Mouse (Mus musculus) hindbrain, postnatal 0 days (tissue): ENCODE results near the gene Cavin1. TPM values are rescaled to one million over a fixed set of nuclear protein-coding genes. Genes with fewer than 3 reads are reported as not detected.

ENCODE experiments used
- ATAC-seq: fragments of 200-750 bp; cut with Nextera tagmentation; 2 replicates; pipeline ENCODE4 v1.8.0; 2017; ENCODE audit warnings: mild to moderate bottlenecking, moderate TSS enrichment, moderate library complexity
- DNase-seq: peaks from one replicate; pipeline ENCODE4 v3.0.0-alpha.2; 2015; ENCODE audit warnings: low spot score
- H3K27ac ChIP-seq: fragments of 300-500 bp; sonication (generic); 2 replicates; pipeline ENCODE4 v1.5.1; 2014; ENCODE audit warnings: mild to moderate bottlenecking
- H3K27me3 ChIP-seq: fragments of 300-500 bp; sonication (generic); 2 replicates; pipeline ENCODE4 v1.6.1; 2014; ENCODE audit warnings: low read length, mixed read lengths; ENCODE audit not compliant: insufficient read depth
- H3K36me3 ChIP-seq: fragments of 300-500 bp; sonication (generic); 2 replicates; pipeline ENCODE4 v1.6.1; 2014; ENCODE audit warnings: low read length, mixed read lengths; ENCODE audit not compliant: insufficient read depth
- H3K4me1 ChIP-seq: fragments of 300-500 bp; sonication (generic); 2 replicates; pipeline ENCODE4 v1.6.1; 2014; ENCODE audit warnings: antibody characterized with exemption, low read length, mixed read lengths; ENCODE audit not compliant: insufficient read depth
- H3K4me2 ChIP-seq: fragments of 300-500 bp; sonication (generic); 2 replicates; pipeline ENCODE4 v1.6.1; 2014; ENCODE audit warnings: low read depth, mild to moderate bottlenecking, low read length, moderate library complexity, mixed read lengths
- H3K4me3 ChIP-seq: fragments of 300-500 bp; sonication (generic); 2 replicates; pipeline ENCODE4 v1.5.1; 2014; ENCODE audit warnings: low read length
- H3K9ac ChIP-seq: fragments of 300-500 bp; sonication (generic); replicated peaks from 2 replicates; pipeline ENCODE4 v1.6.1; 2014; ENCODE audit warnings: mild to moderate bottlenecking, low read length, moderate library complexity, mixed read lengths
- H3K9me3 ChIP-seq: fragments of 300-500 bp; sonication (generic); 2 replicates; pipeline ENCODE4 v1.6.1; 2016; ENCODE audit warnings: low read length, mixed read lengths
- CTCF ChIP-seq: IDR thresholded peaks from 2 replicates; pipeline ENCODE4 v1.5.1; 2016; ENCODE audit warnings: antibody characterized with exemption, control low read depth, low read depth
- WGBS: fragments of 180-500 bp; shearing (Covaris S2); extraction: QIAGEN DNeasy Blood & Tissue Kit; methylation state at CpG from one replicate; pipeline ENCODE4 v1.1.7; 2014; 5-methylcytosine and 5-hydroxymethylcytosine counted together
- polyA plus RNA-seq: library from polyadenylated mRNA; unstranded; fragments of >200 nt; fragmentation: Nextera tagmentation; extraction: Ambion mirVana; gene quantifications from 2 replicates; pipeline ENCODE4 v1.2.1, GENCODE M21; 2015
- total RNA-seq: library from RNA; depleted of rRNA; stranded (reverse); fragments of >200 nt; gene quantifications from 2 replicates; pipeline ENCODE4 v1.2.3, GENCODE M21; 2014

Gene Cavin1
- total and polyA plus RNA-seq, 2 experiments from 2014 or later: 19.7 to 50.2 TPM

DNA sequence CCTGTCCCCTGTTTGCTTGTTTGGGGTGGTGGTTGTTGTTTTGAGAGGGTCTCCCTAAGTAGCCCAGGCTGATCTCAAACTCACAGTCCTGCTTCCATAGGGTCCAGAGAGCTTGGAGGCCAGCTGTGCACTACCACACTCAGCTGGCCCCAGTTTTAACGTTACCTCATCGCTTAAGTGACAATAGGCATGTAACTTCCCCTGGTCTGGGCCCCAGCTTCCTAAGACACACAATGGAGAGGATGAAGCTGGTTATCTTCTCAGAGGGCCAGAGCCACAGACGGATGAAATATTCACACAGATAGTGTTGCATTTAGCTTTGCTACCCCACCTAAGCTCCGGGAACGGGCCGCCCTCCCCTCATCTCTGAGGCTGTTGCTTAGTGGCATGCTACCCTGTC lies 4.9 kb downstream of the Cavin1 start:
- Histone ChIP-seq H3K36me3 (no peaks in the 10 kb centered on the region), H3K27ac (no peak overlapping the region), H3K27me3 (peaks cover 24% of the 10 kb centered on the region), H3K4me1 (peaks cover 12% of the 10 kb centered on the region), H3K9ac (no peak overlapping the region), H3K4me3 (no peak overlapping the region), H3K9me3 (no peaks in the 10 kb centered on the region), H3K4me2 (no peak overlapping the region)
- DNase-seq (no peak), ATAC-seq (no peak)
- 73% methylated on average over 6 of the region's 6 CpGs for WGBS
- no peak for TF ChIP-seq CTCF

DNA sequence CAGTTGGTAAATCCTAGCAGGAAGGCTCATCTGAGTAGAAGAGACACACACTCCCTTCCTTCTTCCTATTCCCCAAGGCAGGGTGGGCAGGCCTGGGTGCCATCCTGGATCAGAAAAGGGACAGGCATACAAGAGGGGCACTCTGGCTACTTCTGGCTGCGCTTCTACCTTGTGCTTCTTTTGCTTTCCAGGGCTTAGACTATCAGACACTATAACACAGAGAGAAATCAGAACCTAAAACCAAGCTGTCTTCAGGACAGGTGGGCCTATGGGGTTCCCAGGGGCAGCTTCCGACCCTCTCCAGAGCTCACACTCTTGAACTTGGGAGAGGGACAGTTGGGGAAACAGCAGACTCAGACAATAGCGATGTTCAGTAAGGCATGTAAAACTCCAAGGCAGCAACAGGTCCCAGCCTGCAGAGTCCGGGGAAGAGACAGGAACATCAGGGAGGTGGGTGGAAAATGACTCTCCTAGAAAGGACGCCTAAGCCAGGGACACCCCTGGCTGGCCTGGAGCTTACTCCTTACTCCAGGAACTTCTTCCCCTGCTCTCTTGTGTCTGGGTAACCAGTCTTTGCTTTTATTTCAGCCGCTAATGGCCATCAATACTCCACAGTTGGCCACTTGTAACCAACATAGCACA lies 5.7 kb downstream of the Cavin1 start:
- WGBS: 81% methylated on average over 6 of the region's 6 CpGs
- no peak for ATAC-seq
- Histone ChIP-seq H3K36me3 (no peaks in the 10 kb centered on the region), H3K27ac (no peak overlapping the region), H3K27me3 (peaks cover 19% of the 10 kb centered on the region), H3K4me2 (no peak overlapping the region), H3K9ac (no peak overlapping the region), H3K9me3 (no peaks in the 10 kb centered on the region), H3K4me1 (peaks cover 8% of the 10 kb centered on the region), H3K4me3 (no peak overlapping the region)
- DNase-seq: no peak
- no peak for TF ChIP-seq CTCF

DNA sequence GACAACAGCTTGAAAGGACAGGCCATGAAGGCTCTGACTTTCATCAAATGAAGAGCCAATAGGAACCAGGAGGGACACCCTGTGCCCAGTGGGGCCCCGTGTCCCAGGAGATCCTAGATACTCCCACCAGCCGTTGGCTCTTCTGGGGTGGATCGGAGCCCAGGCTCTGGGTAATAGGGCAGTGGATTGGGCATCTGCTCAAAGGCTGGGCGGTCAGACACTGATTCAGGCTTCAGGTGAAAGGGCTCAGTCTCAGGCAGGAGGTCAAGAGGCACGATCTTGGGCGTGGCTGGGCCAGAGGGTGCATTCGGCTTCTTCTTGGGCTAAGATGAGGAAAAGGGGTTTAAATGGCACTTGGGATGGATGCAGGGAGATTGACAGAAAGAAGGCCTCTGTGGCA lies 6.5 kb downstream of the Cavin1 start:
- ATAC-seq: no peak
- Histone ChIP-seq H3K9me3 (no peaks in the 10 kb centered on the region), H3K9ac (no peak overlapping the region), H3K27ac (no peak overlapping the region), H3K4me2 (no peak overlapping the region), H3K4me3 (no peak overlapping the region), H3K4me1 (0 out of 2 replicates have a peak, but pooled peaks cover 1% of the 10 kb centered on the region), H3K27me3 (peaks cover 13% of the 10 kb centered on the region), H3K36me3 (no peaks in the 10 kb centered on the region)
- WGBS: 79% methylated on average over 7 of the region's 7 CpGs
- no peak for DNase-seq
- no peak for TF ChIP-seq CTCF

DNA sequence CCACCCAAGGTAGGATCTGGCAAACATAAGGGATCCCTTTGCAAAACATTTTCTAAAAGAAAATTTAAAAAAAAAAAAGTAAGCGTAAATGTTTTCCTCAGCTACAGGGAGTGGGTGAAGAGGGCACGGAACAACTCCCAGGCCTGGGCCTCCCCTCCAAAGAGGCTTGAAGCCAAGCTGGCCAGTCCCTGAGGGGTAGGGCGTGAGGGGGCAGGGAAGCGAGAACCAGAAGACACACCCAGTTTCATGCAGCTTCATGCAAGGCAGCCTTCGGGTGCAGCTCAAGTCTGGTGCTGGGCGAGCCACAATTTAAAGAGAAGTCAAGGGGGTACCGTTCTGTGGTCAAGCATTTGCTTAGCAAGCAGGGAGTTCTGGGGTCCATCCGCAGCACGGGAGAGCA lies 7.0 kb downstream of the Cavin1 start:
- no peak overlapping the region for H3K9ac ChIP-seq
- no peaks in the 10 kb centered on the region for H3K9me3 ChIP-seq
- no peak overlapping the region for H3K4me3 ChIP-seq
- WGBS: 79% methylated on average over 9 of the region's 9 CpGs
- H3K27me3 ChIP-seq: peaks cover 10% of the 10 kb centered on the region
- H3K27ac ChIP-seq: no peak overlapping the region
- DNase-seq (no peak), ATAC-seq (no peak)
- H3K4me2 ChIP-seq: no peak overlapping the region
- no peaks in the 10 kb centered on the region for H3K4me1 ChIP-seq
- TF ChIP-seq CTCF: no peak
- H3K36me3 ChIP-seq: no peaks in the 10 kb centered on the region

DNA sequence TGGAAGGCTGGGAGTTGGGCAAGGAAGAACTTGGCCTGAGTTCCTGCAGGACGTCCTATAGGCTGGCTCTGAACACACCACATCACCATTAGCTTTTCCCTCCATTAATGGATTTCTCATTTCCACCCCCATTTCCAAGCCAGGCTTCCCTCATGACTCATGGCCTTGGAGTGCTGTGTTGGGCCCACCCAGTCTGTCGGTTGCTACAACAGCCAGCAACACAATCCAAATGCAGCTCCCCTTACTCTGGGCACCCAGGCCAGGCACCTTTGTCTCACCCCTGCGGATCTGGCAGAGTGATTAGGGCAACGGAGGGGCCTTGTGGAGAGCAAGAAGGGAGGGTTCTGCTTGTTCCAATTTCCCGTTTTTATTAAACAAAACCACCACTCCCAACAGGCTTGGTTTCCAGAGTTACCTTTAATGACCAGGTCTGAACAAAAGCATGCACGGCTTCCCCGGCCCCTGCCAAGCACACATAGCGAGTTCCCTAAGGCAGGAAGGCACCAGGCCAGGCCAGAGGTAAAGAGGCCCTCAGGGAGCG lies 8.2 kb downstream of the Cavin1 start:
- DNase-seq: no peak

DNA sequence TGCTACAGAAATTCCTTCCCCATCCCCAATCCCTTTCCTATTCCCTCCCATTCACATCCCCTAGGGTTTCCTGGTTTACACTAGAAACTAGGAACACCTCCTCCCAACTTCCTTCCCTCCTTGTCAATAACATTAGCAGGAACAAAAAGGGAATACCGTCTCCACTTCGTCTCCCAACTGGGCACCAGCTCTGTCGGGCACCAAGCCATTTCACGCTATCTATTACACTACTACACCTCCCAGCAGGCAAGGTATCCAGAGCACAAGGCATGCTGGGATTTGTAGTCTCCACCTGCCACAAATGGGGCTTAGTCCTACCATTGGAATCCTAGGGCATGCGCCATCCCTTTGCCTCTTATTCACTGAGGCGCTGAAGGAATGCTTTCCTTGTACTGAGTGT lies 10.1 kb downstream of the Cavin1 start:
- no peaks in the 10 kb centered on the region for H3K9me3 ChIP-seq
- peaks cover 8% of the 10 kb centered on the region for H3K27me3 ChIP-seq
- DNase-seq: peak; percentile 81
- H3K4me3 ChIP-seq: no peak overlapping the region
- H3K4me1 ChIP-seq: no peaks in the 10 kb centered on the region
- no peak for TF ChIP-seq CTCF
- no peaks in the 10 kb centered on the region for H3K36me3 ChIP-seq
- WGBS: 10% methylated on average over 6 of the region's 6 CpGs
- no peak overlapping the region for H3K27ac ChIP-seq
- ATAC-seq: peak; percentile 60
- 0 out of 2 replicates have a peak overlapping the region, but pooled peaks have one; percentile 7 for H3K4me2 ChIP-seq
- no peak overlapping the region for H3K9ac ChIP-seq

More for the DNA sequence above, 8.2 kb downstream of the Cavin1 start:
- H3K36me3 ChIP-seq: no peaks in the 10 kb centered on the region
- H3K4me1 ChIP-seq: no peaks in the 10 kb centered on the region
- no peak overlapping the region for H3K9ac ChIP-seq
- H3K9me3 ChIP-seq: no peaks in the 10 kb centered on the region
- peaks cover 8% of the 10 kb centered on the region for H3K27me3 ChIP-seq
- no peak overlapping the region for H3K27ac ChIP-seq
- TF ChIP-seq CTCF: no peak
- no peak overlapping the region for H3K4me3 ChIP-seq
- H3K4me2 ChIP-seq: no peak overlapping the region
- WGBS: 58% methylated on average over 9 of the region's 9 CpGs
- no peak for ATAC-seq

DNA sequence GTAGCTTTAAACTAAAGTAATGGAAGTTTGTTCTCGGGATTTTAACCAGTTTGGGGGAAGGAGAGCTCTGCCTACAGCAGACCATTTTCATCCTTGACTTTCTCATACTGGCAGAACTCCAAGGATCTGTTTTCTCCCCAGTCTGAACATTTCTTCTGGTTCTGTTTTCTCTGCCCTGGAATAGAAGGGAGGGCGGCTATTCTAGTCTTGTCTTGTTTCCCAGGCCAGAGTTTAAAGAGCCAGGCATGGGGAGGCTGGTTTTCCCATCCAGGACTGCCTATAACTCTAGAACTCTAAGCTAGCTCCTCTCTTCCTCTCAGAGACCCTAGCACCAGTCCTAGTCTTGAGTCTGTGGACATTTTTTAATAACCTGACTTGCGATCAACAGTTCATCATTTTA lies 10.9 kb downstream of the Cavin1 start:
- Histone ChIP-seq H3K9me3 (no peaks in the 10 kb centered on the region), H3K36me3 (no peaks in the 10 kb centered on the region), H3K27me3 (peaks cover 8% of the 10 kb centered on the region), H3K4me3 (no peak overlapping the region), H3K4me1 (no peaks in the 10 kb centered on the region), H3K9ac (no peak overlapping the region), H3K27ac (0 out of 2 replicates have a peak overlapping the region, but pooled peaks have one; percentile 15), H3K4me2 (no peak overlapping the region; the same call in 1 of the 2 replicates)
- no peak for ATAC-seq
- WGBS: 31% methylated on average over 3 of the region's 3 CpGs
- TF ChIP-seq CTCF: no peak
- DNase-seq: no peak
